21 mouse cellular contexts compared by ENCODE assay signal in the genomic region with DNA sequence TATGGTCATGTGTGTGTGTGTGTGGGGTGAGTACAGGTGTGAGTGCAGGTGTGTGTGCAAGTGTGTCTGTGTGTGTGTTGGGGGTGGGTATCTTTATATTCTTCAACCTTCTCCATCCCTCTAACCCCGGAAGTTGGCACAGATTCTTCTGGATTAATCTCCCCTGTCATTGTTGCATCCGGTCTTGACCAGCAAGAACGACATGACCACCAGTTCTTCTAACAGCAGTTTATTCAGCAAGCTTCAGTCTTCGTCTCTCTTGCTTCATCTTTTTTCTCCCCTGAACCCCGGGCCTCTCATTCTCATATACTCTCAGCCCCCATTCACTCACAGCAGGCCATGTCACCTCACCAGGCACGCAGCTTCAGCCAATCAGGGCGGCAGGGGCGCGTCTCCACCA. TPM values are rescaled to one million over a fixed set of nuclear protein-coding genes. Genes with fewer than 3 reads are reported as not detected.
"Had no signal": no experiment of that assay in that cellular context is flagged by ENCODE, and none has a peak within 500 bp of the region (broad histone marks: within the 10 kb centered on the region; RNA-seq: fewer than 3 reads in every experiment).

No protein-coding gene starts in this region.

- DNase-seq: left cerebral cortex, postnatal 4 days; liver; liver, embryonic 13.5 days; liver, postnatal 0 days; lung, adult 18-20 months; lung, adult 2 months; lung, embryonic 14.5 days; lung, postnatal 10 days; lung, postnatal 14 days; lung, postnatal 36 days; lung, postnatal 4 days; midbrain, embryonic 14.5 days had no signal

RNA-seq across cellular contexts. Expression of gene Gm7168, which starts 17.8 kb away (rescaled TPM):
- total RNA-seq: left cerebral cortex, postnatal 10 days; left cerebral cortex, postnatal 14 days; left cerebral cortex, postnatal 25 days; left cerebral cortex, postnatal 36 days; left cerebral cortex, postnatal 4 days; liver, adult 2 months; megakaryocyte progenitor cell, adult 5-6 weeks; megakaryocyte, adult 5-6 weeks; megakaryocyte-erythroid progenitor cell, adult 5-6 weeks; monocyte, adult 5-6 weeks had no signal
